ENCODE assay signal across 24 mouse cellular contexts in genomic region chr1:162356481-162356880, GRCm38 (mm10).
"Had no signal": no experiment of that assay in that cellular context is flagged by ENCODE, and none has a peak within 500 bp of the region (broad histone marks: within the 10 kb centered on the region; RNA-seq: fewer than 3 reads in every experiment).

No protein-coding gene starts in this region.

- ATAC-seq: hindbrain, postnatal 0 days; intestine, embryonic 16.5 days had no signal

- H3K9ac ChIP-seq: heart, embryonic 13.5 days; heart, embryonic 15.5 days; hindbrain, embryonic 13.5 days; hindbrain, embryonic 15.5 days; limb, embryonic 12.5 days; liver, embryonic 13.5 days had no signal

- H3K36me3 ChIP-seq: heart, embryonic 13.5 days; heart, embryonic 15.5 days; hindbrain, embryonic 15.5 days; limb, embryonic 10.5 days; limb, embryonic 12.5 days; liver, embryonic 13.5 days had no signal

- H3K27ac ChIP-seq: gastrocnemius, adult 2 months; heart, adult 2 months; heart, embryonic 13.5 days; heart, embryonic 15.5 days; hindbrain, embryonic 13.5 days; hindbrain, embryonic 15.5 days; hindbrain, postnatal 0 days; layer of hippocampus, adult 2 months; limb, embryonic 10.5 days; limb, embryonic 12.5 days; liver, embryonic 13.5 days had no signal

- H3K4me3 ChIP-seq: gastrocnemius, adult 2 months; heart, adult 2 months; heart, embryonic 13.5 days; heart, embryonic 15.5 days; hindbrain, embryonic 13.5 days; hindbrain, embryonic 15.5 days; layer of hippocampus, adult 2 months; limb, embryonic 10.5 days; limb, embryonic 12.5 days; liver, embryonic 13.5 days had no signal

- H3K4me1 ChIP-seq: liver, embryonic 13.5 days had no signal

- H3K4me2 ChIP-seq: heart, embryonic 11.5 days; heart, embryonic 13.5 days; heart, embryonic 15.5 days; hindbrain, embryonic 13.5 days; hindbrain, embryonic 15.5 days; limb, embryonic 12.5 days; liver, embryonic 11.5 days; liver, embryonic 13.5 days had no signal

- H3K9me3 ChIP-seq: heart, embryonic 13.5 days; heart, embryonic 15.5 days; hindbrain, embryonic 13.5 days; hindbrain, embryonic 15.5 days; limb, embryonic 10.5 days; limb, embryonic 12.5 days; liver, embryonic 13.5 days had no signal

- H3K27me3 ChIP-seq: heart, embryonic 13.5 days; hindbrain, embryonic 13.5 days; hindbrain, embryonic 15.5 days; limb, embryonic 12.5 days; liver, embryonic 13.5 days had no signal

- DNase-seq: gastrocnemius, adult 2 months; gastrocnemius, postnatal 10 days; gastrocnemius, postnatal 25 days; heart, adult 2 months; heart, postnatal 14 days; heart, postnatal 36 days; kidney, adult 18-20 months; kidney, adult 8-10 months; kidney, postnatal 10 days; kidney, postnatal 25 days; kidney, postnatal 4 days; liver; liver, embryonic 13.5 days had no signal
